In the genomic region with DNA sequence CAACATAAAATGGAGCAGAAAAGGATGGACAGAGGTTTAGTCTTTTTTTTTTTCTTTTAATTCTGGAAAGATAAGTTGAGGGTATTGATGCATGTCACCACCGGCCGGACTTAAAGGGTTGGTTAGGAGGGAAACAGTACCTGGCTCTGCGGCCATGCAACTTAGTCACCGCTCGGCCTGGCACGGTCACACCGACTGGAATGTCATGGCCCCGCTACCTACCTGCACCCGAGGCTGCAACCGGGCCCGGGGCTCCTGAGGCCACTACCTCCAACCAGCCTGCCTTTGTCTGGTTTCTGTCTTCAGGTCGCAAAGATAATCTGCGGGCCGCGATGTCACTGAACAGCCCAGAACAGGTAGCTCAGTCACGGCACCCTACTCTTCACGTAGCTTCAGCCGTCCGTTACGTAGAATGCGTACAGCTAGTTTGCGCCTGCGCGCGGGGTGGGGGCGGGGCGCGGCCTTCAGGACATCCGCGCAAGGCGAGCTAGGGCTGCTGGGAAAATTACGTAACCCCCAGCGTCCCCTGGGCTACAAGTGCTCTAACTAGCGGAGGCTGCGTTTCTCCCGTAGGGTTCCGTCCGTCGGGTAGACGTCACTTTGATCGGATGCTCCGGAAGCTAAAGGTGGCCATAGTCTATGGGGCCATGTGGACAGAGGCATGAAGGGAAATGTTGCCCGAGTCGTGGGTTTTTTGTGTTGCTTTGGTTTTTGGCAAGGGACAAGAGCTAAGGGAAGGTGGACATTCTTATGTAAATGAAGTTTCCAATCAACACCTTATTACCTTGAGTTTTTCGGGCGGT, we compare ENCODE assay signal across 8 mouse cellular contexts. TPM values are rescaled to one million over a fixed set of nuclear protein-coding genes. Genes with fewer than 3 reads are reported as not detected.
DNase-seq lines count a peak whose midpoint lies in the region; ATAC-seq lines count a peak whose summit lies in the region.

A gene (minus strand): TSS at position 418 of the 803 bp plus-strand sequence.

- H3K27ac ChIP-seq in heart, embryonic 14.5 days (replicated peaks in 1 of 2; ENCODE audit: control insufficient read depth in 1 of 2, insufficient read depth in 1 of 2, low read depth in 2 of 2, low read length in 2 of 2): peak within 1 kb of the TSS; percentile 91 to 96
- peak within 1 kb of the TSS; percentile 99 for H3K27ac ChIP-seq in liver, embryonic 13.5 days

- no peaks in the 10 kb centered on the region for H3K9me3 ChIP-seq in heart, embryonic 14.5 days (ENCODE audit: control insufficient read depth, low read length)
- no peaks in the 10 kb centered on the region for H3K9me3 ChIP-seq in liver, embryonic 13.5 days (replicated peaks)

- peaks cover 5 to 21% of the 10 kb centered on the region in 2 experiments for H3K4me1 ChIP-seq in heart, embryonic 14.5 days (ENCODE audit: control insufficient read depth in 2 of 2, insufficient read depth in 2 of 2, low read length in 2 of 2)
- H3K4me1 ChIP-seq in liver, embryonic 13.5 days (replicated peaks): peaks cover 44% of the 10 kb centered on the region

- WGBS in heart, embryonic 14.5 days: under 1% methylated on average over 46 of the region's 46 CpGs
- WGBS in liver, embryonic 13.5 days (ENCODE audit: insufficient replicate concordance): under 1% methylated on average over 46 of the region's 46 CpGs

- H3K27me3 ChIP-seq in heart, embryonic 14.5 days (ENCODE audit: control insufficient read depth, insufficient read depth, low read length): no peaks in the 10 kb centered on the region
- no peaks in the 10 kb centered on the region for H3K27me3 ChIP-seq in liver, embryonic 13.5 days

- peak; percentile 95 for ATAC-seq in heart, embryonic 14.5 days (ENCODE audit: insufficient number of reproducible peaks, insufficient read depth, low FRiP score, low read depth)
- peak; percentile 92 for ATAC-seq in liver, embryonic 13.5 days (ENCODE audit: low read depth)

- peak; percentile 89 to 92 for DNase-seq in CD8-positive naive resting alpha-beta T cell, adult 2 months (ENCODE audit: low read depth in 2 of 2, low spot score in 2 of 2)
- peak; percentile 97 for DNase-seq in c-Kit-negative CD71-positive TER-119-positive erythroid progenitor cells, embryonic 14.5 days (ENCODE audit: low read depth, low spot score)
- peak; percentile 97 for DNase-seq in fibroblast of lung, adult 2 months (ENCODE audit: low read depth)
- peak; percentile 98 for DNase-seq in kidney, postnatal 14 days
- peak; percentile 91 for DNase-seq in liver, embryonic 13.5 days
- DNase-seq in neural tube, embryonic 10.5 days (ENCODE audit: extremely low spot score, low spot score): peak; percentile 92
- DNase-seq in telencephalon, adult 2 months (ENCODE audit: low read depth, low spot score): peak; percentile 100

- peak within 1 kb of the TSS; percentile 74 for H3K4me2 ChIP-seq in heart, embryonic 14.5 days (ENCODE audit: low read length)
- H3K4me2 ChIP-seq in liver, embryonic 13.5 days: peak within 1 kb of the TSS; percentile 78

- peaks cover 20% of the 10 kb centered on the region for H3K36me3 ChIP-seq in heart, embryonic 14.5 days (ENCODE audit: control insufficient read depth, insufficient read depth, low read length)
- peaks cover 22% of the 10 kb centered on the region for H3K36me3 ChIP-seq in liver, embryonic 13.5 days

- H3K4me3 ChIP-seq in heart, embryonic 14.5 days (ENCODE audit: control insufficient read depth in 1 of 2, insufficient read depth in 1 of 2, low read depth in 1 of 2, low read length in 2 of 2): peak within 1 kb of the TSS; percentile 97
- peak within 1 kb of the TSS; percentile 98 for H3K4me3 ChIP-seq in liver, embryonic 13.5 days (replicated peaks)

- H3K9ac ChIP-seq in heart, embryonic 14.5 days (ENCODE audit: low read length): peak within 1 kb of the TSS; percentile 99
- H3K9ac ChIP-seq in liver, embryonic 13.5 days: peak within 1 kb of the TSS; percentile 94

RNA-seq across cellular contexts. Expression of the gene that starts here (rescaled TPM):
- polyA plus RNA-seq in heart, embryonic 14.5 days (2014; fragmentation: Nextera tagmentation; extraction: Ambion mirVana): 69.8 and 75.9 TPM in 2 replicates
- polyA plus RNA-seq in liver, embryonic 13.5 days (2015; fragmentation: Nextera tagmentation; extraction: Ambion mirVana): 41.5 and 50.9 TPM in 2 replicates

Comparison
In these comparisons a context has a peak if more than half of its experiments do, and no peak if none do; other contexts are left out.
1. Peak in every context shown above with its lines: DNase-seq, ATAC-seq, H3K4me3 ChIP-seq and H3K27ac ChIP-seq.